Mouse (Mus musculus) B cell, adult 67 days (primary cell): ENCODE data around the gene Mxd1. TPM values are rescaled to one million over a fixed set of nuclear protein-coding genes. Genes with fewer than 3 reads are reported as not detected.

Experiments used
- total RNA-seq, 2 experiments: library from RNA; stranded (reverse); gene quantifications; 4 replicates each; pipeline ENCODE4 v1.2.4; 2023

The Mxd1 gene
- 10 to 100 TPM; 18.1 to 23.6 TPM for total RNA-seq

GRCm38 (mm10) chr6:86668580-86669239 is at the start of gene Mxd1:
TSS of gene Mxd1 (minus strand) at chr6:86669161.

GRCm38 (mm10) chr6:86683872-86684654 is 15.1 kb upstream of the Mxd1 start, which contains the start of gene Snrnp27:
TSS of gene Snrnp27 (minus strand) at chr6:86684522.

DNA sequence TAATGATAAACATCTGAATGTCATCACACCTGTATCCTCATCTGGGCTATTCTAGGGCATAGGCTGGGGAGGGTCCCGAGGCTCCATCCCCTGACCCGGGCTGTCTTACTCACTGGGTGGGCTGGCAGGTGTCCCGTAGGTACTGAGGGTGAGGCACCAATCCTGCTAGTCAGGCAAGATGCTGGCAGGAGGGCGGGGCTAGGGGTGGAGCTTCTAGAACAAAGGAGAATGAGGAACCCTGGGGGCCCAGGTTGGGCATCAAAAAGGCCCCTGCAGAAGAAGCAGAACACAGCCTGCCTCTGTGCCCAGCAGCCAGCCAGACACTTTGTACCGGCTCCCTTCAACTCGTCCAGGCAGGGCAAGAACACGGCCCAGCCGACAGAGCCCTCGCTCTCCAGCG is 41.0 kb downstream of the Mxd1 start, which contains the start of gene Asprv1:
Gene Asprv1, plus strand, starts transcription at position 219 of the 400 bp plus-strand sequence.

Other genes with a start within 250 kb of the Mxd1 start
- gene Gm44790, start 242.5 kb downstream of the Mxd1 start, total RNA-seq: under 1 TPM in 1 of 2 experiments, not detected in 1; 0.73 TPM
- gene C87436, start 230.8 kb downstream of the Mxd1 start, total RNA-seq: 10 to 100 TPM; 59.7 to 71.4 TPM
- 100 to 1,000 TPM; 200 to 216 TPM for gene Pcbp1, start 142.8 kb downstream of the Mxd1 start, total RNA-seq
- not detected for gene Asprv1, start 41.0 kb downstream of the Mxd1 start, total RNA-seq
- gene Snrnp27, start 15.4 kb upstream of the Mxd1 start, total RNA-seq: 10 to 100 TPM; 42.3 to 43.0 TPM
- gene Gmcl1, start 64.2 kb upstream of the Mxd1 start, total RNA-seq: 10 to 100 TPM; 35.6 to 36.7 TPM
- gene Anxa4, start 124.4 kb upstream of the Mxd1 start, total RNA-seq: 10 to 100 TPM in 1 of 2 experiments, 1 to 10 TPM in 1; 8.5 to 10.9 TPM
- gene Aak1, start 180.4 kb upstream of the Mxd1 start, total RNA-seq: 10 to 100 TPM; 85.9 to 93.4 TPM